Mouse (Mus musculus) spleen, adult 10 weeks (tissue): ENCODE results near the gene Smg7. TPM values are rescaled to one million over a fixed set of nuclear protein-coding genes. Genes with fewer than 3 reads are reported as not detected.

Experiments used
- polyA plus RNA-seq: library from polyadenylated mRNA; stranded (reverse); fragments of 350-450 nt; fragmentation: Illumina TruSeq; extraction: RNeasy Lipid Tissue Mini Kit (QIAGEN cat#74804); gene quantifications from one replicate; pipeline ENCODE4 v1.2.3, GENCODE M21; 2015; ENCODE audit warnings: low replicate concordance; ENCODE audit not compliant: insufficient read depth

The Smg7 gene
- polyA plus RNA-seq = 106 TPM

GRCm38 (mm10) chr1:152901765-152902664 lies at the start of gene Smg7:
Gene Smg7, minus strand, starts transcription at chr1:152902646.

GRCm38 (mm10) chr1:152799897-152800296 lies 102.5 kb downstream of the Smg7 start, which contains the start of gene Ncf2:
Gene Ncf2, plus strand, starts transcription at chr1:152800194.

Other genes with a start within 250 kb of the Smg7 start
- gene Apobec4, start 152.1 kb downstream of the Smg7 start, polyA plus RNA-seq = not detected
- gene Rgl1, start 136.3 kb downstream of the Smg7 start, polyA plus RNA-seq = 34.9 TPM
- 470 TPM for gene Arpc5, start 136.1 kb downstream of the Smg7 start, polyA plus RNA-seq
- 109 TPM for gene Ncf2, start 102.5 kb downstream of the Smg7 start, polyA plus RNA-seq
- 0.73 TPM for gene Nmnat2, start 52.3 kb upstream of the Smg7 start, polyA plus RNA-seq